Mouse (Mus musculus) yolk sac, embryonic 10.5 days (tissue): ENCODE measurements around the gene Qtrt1.
A peak's percentile ranks its signal among the peaks of the same experiment; 100 is the strongest.

Source experiments
- DNase-seq: peaks from one replicate; pipeline ENCODE4 v3.0.0-alpha.2; 2017; ENCODE audit warnings: low spot score

Qtrt1 gene

DNA sequence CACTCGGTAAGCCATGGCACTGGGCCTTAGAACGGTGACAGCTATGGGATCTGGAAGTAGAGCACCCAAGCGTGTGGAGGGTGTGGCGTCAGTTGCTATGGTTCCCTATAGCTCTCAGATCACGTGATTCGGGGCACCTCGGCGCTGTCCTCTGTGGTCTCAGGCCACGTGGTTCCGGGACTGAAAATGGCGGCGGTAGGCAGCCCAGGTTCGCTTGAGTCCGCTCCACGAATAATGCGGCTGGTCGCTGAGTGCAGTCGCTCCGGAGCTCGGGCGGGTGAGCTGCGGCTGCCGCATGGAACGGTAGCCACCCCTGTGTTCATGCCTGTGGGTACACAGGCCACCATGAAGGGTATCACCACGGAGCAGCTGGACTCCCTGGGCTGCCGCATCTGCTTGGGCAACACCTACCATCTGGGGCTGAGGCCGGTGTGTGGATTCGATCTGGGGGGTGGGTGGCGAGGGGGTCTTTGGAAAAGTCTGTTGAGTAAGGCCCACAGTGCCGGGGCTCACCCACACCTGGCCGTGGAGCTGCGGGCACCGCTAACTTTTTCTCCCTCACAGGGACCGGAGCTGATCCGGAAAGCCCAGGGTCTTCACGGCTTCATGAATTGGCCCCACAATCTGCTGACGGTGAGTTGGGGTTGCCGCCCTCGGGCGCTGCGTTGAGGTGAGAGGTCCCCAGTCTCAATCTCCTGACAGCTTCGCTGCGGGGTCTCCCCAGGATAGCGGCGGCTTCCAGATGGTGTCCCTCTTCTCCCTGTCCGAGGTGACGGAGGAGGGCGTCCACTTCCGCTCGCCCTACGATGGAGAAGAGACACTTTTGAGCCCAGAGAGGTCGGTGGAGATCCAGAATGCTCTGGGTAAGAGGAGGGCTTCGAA is at the start of gene Qtrt1:
Gene Qtrt1, plus strand, starts transcription at position 169 of the 882 bp plus-strand sequence.
- DNase-seq, result peak; percentile 87

DNA sequence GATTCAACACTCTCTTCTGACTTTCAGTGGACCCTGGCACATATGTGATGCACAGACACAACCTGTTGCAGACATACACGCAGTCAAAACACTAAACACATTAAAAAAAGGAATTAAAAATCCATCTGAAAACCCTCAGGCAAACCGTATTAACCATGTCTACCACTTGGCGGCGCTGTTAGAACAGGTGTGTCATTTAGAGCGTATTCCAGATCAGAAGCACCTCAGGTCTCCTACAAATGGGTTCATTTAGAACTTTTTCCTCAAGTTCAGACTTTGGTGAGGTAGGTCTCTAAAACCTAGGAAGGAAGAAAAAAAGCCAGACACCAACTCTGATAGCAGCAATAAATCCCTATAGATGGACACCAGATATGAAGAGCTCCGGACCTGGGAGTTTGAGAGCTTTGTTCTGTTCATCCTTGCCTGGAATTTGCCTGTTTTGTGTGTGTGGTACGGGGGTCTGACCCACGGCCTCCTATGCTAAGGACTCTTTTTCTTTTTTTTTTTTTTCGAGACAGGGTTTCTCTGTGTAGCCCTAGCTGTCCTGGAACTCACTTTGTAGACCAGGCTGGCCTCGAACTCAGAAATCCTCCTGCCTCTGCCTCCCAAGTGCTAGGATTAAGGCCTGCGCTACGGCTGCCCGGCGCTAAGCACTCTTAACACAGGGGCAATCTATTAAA is 45.0 kb upstream of the Qtrt1 start:
- DNase-seq, result peak; percentile 53

DNA sequence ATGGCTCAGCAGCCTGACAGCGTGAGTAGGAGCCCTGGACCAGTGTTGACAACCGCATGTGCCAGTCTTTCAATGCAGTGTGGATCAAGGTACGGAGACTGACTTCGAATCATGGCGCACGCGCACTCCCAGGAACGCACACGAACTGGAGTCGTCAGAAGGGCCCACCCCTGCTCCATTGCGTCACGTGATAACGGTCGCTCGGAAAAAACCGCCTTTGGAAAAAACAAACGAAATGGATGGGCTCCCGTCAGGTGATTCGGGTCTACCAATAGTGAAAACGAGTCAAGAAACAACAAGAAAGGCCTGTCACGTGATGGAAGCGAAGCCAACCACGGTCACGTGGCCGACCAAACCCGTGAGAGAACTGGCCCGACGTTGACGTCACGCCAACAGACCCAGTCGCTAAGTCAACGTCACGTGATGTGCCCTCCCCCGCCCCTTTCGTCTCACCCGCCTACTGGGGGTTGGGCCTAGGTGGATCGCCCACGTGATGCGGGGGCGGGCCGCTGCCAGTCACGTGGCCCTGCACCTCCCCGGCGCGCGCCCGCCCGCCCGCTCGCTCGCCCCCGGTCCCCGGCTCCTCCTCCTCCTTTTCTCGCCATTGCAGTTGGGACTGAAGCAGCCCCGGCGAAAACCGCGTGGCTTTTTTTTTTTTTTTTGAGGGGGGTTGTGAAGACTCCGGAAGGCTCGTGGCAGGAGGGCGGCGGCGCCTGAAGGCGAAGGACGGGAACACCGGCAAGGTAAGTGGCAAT is 44.1 kb upstream of the Qtrt1 start, which contains the start of gene Ilf3:
Gene Ilf3, plus strand, starts transcription at position 515 of the 755 bp plus-strand sequence.
- DNase-seq, result peak; percentile 100

DNA sequence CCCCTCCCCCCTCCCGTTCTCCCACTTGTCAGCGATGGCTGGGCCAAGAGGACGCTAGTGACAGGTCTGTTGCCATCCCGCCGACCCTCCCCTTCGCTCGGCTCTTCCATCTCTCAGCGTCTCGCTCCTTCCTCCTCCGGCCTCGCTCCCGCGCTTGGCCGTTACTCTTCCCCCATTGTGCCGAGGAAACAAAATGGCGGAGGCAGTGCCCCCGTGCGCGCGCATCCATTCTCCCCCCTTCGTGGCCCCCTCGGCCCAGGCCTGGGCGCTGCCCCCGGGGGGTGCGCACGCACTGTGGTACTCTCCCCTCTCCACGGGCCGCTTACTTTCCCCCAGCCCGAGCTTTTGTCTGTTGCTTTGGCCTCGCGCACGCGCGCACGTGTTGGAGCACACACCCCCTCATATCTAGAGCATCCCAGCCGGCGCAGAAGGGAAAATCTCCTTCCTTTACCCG is 43.5 kb upstream of the Qtrt1 start:
- DNase-seq, result peak; percentile 77

DNA sequence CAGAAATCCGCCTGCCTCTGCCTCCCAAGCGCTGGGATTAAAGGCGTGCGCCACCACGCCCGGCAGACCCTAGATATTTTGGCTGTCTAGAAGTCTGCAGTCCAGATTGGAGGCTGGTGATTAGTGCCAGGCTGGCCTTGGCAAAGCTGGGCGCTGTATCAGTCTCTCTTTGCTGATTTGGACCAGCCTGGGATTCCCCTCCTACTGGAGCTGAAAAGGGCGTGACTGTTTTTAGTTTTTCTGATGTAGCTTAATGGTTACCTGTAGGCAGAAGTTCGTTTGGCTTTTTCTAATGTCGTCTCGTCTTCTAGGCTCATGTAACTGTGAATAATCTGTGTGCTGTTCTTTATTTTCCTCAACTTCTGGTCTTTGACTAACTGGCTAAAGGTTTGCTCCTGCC is 42.6 kb upstream of the Qtrt1 start:
- no peak for DNase-seq

DNA sequence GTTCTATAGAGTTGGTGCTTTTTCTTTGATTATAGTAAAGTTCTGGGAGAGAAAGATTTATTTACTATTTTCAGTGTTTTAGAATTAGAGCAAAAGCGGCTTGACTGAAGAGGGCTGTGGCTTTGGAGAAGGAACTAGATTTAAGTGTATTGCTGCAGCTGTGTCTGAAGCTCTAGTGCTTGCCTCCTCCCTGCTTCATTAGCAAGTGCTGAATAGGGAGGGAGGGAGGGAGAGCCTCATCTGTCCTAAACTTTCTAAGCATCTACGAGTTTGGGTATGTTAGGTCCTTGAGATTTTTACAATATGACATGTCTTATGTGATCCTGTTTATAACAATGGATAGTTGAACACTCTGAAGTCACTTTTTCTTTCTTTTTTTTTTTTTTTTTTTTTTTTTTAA is 40.8 kb upstream of the Qtrt1 start:
- no peak for DNase-seq

DNA sequence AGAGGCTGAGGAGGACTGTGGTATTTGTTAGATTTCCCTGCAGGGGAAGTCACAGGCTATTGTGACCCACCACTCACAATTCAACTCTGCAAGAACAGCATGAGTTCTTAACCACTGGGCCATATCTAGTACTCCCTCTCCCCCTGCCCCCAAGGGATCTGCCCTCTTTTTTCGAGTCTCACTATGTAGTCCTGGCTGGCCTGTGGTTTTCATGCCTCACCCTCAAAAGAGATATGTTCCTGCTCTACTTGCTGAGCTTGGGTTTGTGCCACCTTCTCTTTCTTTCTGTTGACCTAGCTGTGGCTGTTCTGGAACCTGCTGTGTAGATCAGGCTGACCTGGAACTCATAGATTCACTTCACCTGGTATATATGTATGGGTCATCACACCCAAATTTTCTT is 39.1 kb upstream of the Qtrt1 start:
- no peak for DNase-seq

DNA sequence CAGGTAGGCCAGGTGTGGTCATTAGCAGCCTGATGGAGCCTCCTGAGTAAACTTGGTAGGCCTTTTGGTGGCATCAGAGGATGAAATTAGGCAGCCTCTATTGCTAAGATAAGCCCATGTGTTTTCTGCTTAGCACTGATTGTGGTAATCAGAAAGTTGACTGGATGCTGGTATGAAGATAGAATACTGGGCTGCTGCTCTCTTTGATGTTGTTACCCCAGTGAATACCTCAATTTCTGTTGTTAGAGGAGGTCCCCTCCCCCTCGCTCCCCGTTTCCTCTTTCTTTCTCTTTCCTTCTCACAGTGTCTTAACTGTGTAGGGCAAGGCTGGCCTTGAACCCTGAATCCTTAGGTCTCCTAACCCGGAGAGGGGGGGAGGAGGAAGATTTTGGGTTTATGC is 32.4 kb upstream of the Qtrt1 start:
- no peak for DNase-seq

DNA sequence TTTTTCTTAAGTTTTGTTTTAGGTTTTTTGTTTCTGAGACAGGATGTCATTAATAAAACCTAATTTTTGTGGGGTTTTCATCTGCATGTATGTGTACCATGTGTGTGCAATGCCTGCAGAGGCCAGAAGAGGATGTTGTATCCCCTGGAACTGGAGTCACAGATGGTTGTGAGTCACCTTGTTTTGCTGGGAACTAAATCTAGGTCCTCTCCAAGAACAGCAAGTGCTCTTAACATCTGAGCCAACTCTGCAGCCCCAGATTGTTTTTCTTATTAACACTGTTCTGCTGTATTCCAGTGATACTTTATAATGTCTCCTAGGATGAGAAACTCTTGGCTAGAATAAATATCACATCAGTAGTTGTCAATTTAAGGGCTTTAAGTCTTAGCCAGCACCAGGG is 30.8 kb upstream of the Qtrt1 start:
- no peak for DNase-seq

DNA sequence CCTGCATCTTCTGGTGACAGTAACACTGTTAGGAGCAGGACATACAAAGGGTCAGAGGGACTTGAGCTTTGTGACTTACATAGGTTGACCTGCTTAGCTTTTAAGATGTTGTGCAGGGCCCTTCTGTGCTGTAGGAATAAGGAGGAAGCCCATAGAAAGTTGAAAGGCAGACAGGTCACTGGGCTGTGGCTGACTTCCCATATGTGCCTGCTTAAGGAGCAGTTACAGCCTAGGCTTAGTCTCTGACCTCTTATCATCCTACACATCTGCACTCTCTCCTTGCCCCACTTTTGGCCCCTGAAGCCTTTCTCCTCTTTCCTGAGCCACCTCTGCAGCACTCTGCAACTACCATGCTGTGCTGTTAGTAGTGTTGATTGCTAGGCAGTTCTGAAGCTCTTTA is 27.7 kb upstream of the Qtrt1 start:
- DNase-seq, result no peak

DNA sequence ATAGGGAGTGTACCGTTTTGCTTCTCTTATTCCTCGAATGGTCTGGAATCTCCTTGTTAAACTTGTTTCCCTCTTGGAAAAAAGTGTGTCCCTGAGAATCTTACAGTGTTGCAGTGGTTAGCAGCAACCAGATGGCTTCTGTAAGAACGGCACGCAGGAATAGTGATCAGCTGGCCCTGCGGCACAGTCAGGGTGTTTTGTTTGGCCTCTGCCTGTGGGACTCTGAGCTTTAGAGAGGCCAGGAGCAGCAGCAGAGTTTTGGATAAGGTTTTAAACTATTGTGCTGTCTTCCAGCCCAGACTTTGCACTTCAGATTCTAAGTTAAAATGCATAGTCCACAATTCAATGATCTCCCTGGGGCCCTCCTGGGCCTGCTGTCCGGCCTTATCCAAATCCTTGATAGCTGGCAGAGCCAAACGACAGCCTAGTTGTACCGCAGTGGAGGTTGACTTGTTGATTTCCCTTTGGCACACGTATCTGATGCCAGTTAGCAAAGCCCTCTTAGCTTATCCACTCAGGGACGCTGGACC is 18.9 kb upstream of the Qtrt1 start:
- DNase-seq, result no peak

DNA sequence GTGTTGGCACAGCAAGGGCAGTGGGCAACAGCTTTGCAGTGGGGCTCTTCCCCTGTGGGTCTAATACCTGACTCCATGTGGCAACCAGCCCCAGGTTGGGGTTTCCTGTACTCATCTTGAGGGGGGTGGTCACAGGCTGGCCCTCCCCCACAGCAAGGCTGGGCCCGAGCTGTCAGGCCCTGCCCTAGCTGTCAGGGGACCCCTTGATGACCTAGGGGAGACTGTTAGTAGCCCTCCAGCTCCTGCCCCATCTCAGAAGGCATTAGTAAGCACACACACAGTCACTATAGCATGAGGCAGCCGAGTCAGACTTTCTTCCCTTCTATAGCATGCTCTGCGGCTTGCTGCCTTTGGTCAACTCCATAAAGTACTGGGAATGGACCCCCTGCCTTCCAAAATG is 15.9 kb upstream of the Qtrt1 start:
- DNase-seq, result no peak

DNA sequence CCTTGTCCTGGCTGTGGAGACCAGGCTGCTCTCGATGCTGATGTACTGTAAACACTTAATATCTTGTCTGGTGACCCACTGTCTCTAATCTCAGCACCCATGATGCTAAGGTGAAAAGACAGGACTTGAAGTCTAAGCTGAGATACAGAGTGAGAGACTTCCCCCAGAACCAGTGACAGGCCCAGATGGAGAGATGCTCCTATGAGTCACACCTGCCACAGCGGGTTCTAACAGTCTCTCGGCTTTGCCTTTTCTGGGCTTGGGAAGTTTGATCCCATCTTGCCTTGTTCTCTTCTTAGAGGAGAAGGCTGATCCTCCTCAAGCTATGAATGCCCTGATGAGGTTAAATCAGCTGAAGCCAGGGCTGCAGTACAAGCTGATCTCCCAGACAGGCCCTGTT is 14.5 kb upstream of the Qtrt1 start:
- DNase-seq, result no peak

DNA sequence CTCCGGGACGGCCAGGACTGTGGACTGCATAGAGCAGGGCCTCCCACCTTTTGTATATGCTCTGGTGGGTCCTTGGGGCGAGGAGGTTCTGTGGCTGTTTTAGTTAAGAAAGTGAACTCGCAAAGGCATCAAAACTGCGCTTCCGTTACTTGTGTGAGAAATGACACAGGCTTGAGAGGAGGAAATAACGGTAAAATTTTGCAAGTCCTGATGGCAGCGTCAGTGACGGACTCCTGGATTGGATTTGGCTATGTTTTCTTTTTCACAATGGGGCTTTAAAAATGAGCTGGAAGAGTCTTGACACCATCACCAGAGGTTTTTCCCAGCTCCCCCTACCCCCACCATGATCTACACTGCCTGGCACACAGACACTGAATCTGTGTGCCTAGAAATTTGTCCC is 10.6 kb upstream of the Qtrt1 start:
- no peak for DNase-seq

DNA sequence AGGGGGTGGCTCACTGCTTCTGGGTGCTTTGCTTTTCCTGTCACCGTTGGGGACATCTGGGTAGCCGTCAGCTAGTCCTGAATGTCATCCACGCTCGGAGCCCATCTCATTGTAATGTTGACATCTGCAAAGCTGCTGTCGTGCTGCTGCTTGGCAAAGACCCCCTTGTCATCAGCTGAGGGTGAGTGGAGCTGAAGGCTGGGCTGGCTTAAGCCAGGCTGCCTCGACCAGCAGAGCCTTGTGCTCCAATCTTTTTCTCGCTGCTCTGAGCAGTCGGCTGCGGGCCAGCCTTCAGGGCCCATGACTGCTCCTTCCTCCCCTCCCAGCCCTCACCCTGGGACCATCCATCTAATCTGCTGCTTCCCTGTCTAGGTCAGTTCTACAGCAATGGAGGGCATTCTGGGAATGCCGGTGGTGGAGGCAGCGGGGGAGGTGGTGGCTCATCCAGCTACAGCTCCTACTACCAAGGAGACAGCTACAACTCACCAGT is 8.8 kb upstream of the Qtrt1 start:
- DNase-seq, result no peak

DNA sequence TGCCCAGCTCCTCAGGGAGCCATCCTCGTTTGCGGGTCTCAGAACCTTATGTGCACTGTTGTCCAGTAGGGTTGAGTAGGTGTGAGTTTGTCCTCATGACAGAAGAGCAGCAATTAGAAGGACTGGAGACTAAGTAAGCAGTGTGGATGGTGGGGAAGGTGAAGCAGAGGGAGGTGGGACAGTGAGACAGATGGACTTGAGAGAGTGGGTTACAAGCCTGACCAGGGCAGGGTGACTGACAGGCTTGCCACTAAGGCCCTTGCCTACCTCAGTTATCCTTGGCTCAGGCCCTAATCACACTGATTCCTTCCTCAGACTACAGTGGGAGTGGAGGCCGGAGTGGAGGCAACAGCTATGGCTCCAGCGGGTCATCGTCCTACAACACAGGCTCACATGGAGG is 7.9 kb upstream of the Qtrt1 start:
- no peak for DNase-seq

DNA sequence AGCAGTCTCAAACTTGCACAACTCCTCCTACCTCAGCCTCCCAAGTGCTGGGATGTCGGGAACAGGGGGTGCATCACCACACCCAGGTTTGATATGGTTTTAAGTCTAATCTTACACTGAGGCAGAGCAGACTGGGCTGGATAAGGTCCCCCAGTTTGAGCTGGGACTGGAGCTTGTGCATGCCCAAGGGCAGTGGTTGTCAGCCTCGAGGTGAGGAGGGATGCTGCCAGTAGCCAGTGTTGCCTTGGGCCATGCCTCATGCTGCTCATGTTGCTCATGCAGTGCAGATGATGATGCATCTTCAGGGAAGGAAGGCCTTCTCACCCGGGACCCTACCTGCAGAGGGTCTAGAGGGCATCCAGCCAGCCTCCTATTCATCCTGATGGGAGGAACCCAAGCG is 6.1 kb upstream of the Qtrt1 start:
- no peak for DNase-seq

DNA sequence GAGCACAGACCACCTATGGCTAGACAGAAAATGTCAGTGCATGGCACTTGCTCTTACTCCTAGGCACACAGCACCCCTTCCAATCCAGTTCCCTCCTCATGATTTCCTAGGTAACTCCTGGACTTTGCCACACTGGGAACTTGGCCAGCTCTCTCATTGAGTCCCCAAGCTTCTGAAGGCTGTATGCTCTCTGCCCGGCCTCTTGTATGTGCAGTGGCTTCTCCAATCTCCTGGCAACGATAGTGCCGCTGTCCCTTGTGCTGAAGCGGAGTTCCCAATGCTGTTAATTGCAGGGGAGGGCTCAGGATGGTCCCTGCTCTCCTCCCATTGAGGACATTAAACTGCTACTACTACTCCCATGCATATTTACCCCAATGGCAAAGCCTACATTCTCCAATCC is 3.7 kb upstream of the Qtrt1 start:
- no peak for DNase-seq

DNA sequence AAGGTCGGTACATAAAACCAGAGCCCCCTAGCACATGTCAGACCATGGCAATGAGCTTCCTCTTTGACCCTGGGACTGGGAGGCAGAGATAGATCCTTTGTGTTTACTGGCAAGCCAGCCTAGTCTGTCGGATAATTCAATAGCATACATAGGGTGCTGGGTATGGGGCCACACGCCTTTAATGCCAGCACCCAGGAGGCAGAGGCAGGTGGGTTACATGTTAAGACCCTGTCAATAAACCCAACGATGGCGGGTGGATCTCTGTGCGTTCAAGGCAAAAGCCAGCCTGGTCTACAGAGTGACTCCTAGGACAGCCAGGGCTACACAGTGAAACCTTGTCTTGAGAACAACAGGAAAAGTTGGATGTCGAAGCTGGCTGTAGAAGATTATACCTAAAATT is 3.0 kb upstream of the Qtrt1 start:
- no peak for DNase-seq

DNA sequence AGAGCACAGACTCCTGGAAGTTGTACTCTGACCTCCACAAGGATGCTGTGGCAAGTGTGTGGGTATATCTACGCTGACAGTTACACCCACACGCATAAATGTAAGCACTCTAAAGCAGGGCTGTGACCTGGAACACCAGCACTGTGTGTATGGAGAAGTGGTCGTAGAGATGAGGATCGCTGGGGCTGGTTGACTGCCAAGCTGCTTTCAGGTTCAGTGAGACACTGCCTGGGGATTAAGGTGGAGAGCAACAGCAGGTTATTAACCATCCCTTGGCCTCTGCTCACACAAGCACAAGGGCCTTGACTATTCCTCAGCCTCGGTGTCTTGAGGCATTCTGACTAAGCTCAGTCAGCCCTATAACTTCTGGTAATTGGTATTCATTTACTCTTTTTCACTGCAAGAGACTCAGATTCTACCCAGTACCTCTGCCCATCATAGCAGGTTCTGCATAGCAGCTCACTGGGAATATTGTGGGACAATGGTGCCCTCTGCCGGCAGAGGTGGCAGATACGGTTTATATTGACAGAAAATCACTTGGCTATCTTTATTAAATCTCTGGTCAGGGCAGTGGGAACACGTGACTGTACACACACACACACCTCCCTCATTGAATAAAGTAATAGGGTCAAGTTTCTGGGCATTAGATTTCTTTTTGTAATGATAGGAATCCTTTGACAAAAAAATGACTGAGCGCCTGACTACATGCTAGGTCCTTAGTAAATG is 1.9 kb upstream of the Qtrt1 start:
- peak; percentile 61 for DNase-seq

DNA sequence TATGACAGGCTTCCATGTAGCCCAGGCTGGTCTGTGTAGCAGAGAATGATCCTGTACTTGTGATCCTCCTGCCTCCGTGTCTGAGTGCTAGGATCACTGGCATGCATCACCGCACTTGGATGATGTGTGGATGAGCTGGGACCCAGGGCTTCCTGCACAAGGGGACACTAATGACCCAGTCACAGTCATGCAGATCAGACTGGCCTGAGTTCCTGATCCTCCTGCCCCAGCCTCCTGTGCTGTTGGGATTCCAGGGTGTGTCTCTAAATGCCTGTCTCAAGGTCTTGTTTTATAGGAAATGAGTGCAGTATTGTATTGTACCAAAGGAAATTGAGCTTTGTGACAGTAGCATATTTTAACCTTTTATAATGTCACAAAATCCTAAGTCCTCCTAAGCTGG is 6.2 kb downstream of the Qtrt1 start:
- no peak for DNase-seq

DNA sequence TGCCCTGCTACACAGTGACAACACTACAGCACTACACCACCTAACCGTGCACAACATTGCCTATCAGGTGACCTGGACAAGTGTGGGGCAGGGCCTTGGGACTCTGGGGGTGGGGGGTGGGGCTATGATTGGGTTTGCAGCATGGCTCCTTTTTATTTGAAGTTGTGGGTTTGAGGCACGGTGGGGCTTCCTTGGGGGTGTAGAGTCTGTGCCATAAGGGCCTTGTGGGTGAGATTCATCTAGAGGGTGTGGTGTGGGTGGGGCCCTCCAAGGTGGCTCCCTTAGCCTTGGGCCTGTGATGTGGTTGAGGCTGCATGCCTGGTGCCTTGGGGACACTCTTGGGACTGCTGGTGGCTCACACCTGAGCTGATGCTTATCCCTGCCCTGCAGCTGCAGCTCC is 8.0 kb downstream of the Qtrt1 start:
- DNase-seq, result no peak
